Comparison of ENCODE assay signal across 8 mouse cellular contexts in genomic region chr11:19015731-19016461, GRCm38 (mm10). TPM values are rescaled to one million over a fixed set of nuclear protein-coding genes. Genes with fewer than 3 reads are reported as not detected.
DNase-seq lines count a peak whose midpoint lies in the region; ATAC-seq and TF ChIP-seq lines count a peak whose summit lies in the region.

No protein-coding gene starts in this region.

- peak overlapping the region; percentile 99 for H3K9ac ChIP-seq in heart, embryonic 11.5 days (ENCODE audit: low read depth, low read length)
- peak overlapping the region; percentile 85 for H3K9ac ChIP-seq in limb, embryonic 11.5 days (ENCODE audit: low read length)
- H3K9ac ChIP-seq in neural tube, embryonic 13.5 days: peak overlapping the region; percentile 100

- peak overlapping the region; percentile 81 for H3K4me2 ChIP-seq in heart, embryonic 11.5 days
- peak overlapping the region; percentile 55 for H3K4me2 ChIP-seq in limb, embryonic 11.5 days (ENCODE audit: low read depth, severe bottlenecking)
- peak overlapping the region; percentile 92 for H3K4me2 ChIP-seq in neural tube, embryonic 13.5 days

- H3K36me3 ChIP-seq in heart, embryonic 11.5 days (ENCODE audit: control insufficient read depth, insufficient read depth, low read length): peaks cover 2% of the 10 kb centered on the region; the same call in 1 of the 2 replicates
- no peaks in the 10 kb centered on the region for H3K36me3 ChIP-seq in limb, embryonic 11.5 days (ENCODE audit: control insufficient read depth, insufficient read depth, low read length)
- peaks cover 9% of the 10 kb centered on the region; the same call in 1 of the 2 replicates for H3K36me3 ChIP-seq in neural tube, embryonic 13.5 days

- H3K4me3 ChIP-seq in heart, embryonic 11.5 days (ENCODE audit: low read depth, low read length): peak overlapping the region; percentile 70
- H3K4me3 ChIP-seq in limb, embryonic 11.5 days (ENCODE audit: low read depth, low read length): peak overlapping the region; percentile 62
- peak overlapping the region; percentile 77 for H3K4me3 ChIP-seq in neural tube, embryonic 13.5 days

- H3K4me1 ChIP-seq in heart, embryonic 11.5 days (ENCODE audit: control insufficient read depth, insufficient read depth, low read length): peaks cover 15% of the 10 kb centered on the region
- H3K4me1 ChIP-seq in limb, embryonic 11.5 days (ENCODE audit: control insufficient read depth, insufficient read depth, low read length): peaks cover 2% of the 10 kb centered on the region; the same call in 1 of the 2 replicates
- peaks cover 50% of the 10 kb centered on the region for H3K4me1 ChIP-seq in neural tube, embryonic 13.5 days (replicated peaks)

- under 1% methylated on average over 37 of the region's 37 CpGs for WGBS in heart, embryonic 11.5 days (ENCODE audit: insufficient replicate concordance)
- WGBS in limb, embryonic 11.5 days: under 1% methylated on average over 37 of the region's 37 CpGs
- WGBS in neural tube, embryonic 13.5 days: 1% methylated on average over 37 of the region's 37 CpGs

- ATAC-seq in heart, embryonic 11.5 days (replicated peaks; ENCODE audit: insufficient number of reproducible peaks, low FRiP score, low TSS enrichment): no peak
- ATAC-seq in limb, embryonic 11.5 days (ENCODE audit: insufficient number of reproducible peaks, low FRiP score, low TSS enrichment, low read depth): no peak
- ATAC-seq in neural tube, embryonic 13.5 days (ENCODE audit: low read depth): no peak
- ATAC-seq in erythroid progenitor cell, adult 5-6 weeks (replicated peaks; ENCODE audit: low FRiP score, poor library complexity, severe bottlenecking): no peak

- no peak for TF ChIP-seq POLR2A in brain, embryonic 14.5 days (IDR thresholded peaks at IDR 0.05; ENCODE audit: borderline replicate concordance, extremely low read depth, insufficient read depth, insufficient read length, poor library complexity, severe bottlenecking)

- peak; percentile 32 for DNase-seq in kidney, adult 18-20 months
- no peak for DNase-seq in kidney, adult 8-10 months
- peak; percentile 63 for DNase-seq in brain, embryonic 14.5 days (ENCODE audit: low read depth)
- DNase-seq in limb, embryonic 11.5 days (ENCODE audit: low spot score): peak; percentile 69
- no peak for DNase-seq in spleen, adult 12 weeks (ENCODE audit: low spot score)

- H3K27me3 ChIP-seq in heart, embryonic 11.5 days (ENCODE audit: control insufficient read depth, insufficient read depth, low read length): no peaks in the 10 kb centered on the region
- H3K27me3 ChIP-seq in limb, embryonic 11.5 days (ENCODE audit: control insufficient read depth, insufficient read depth, low read length): peaks cover 8% of the 10 kb centered on the region
- no peaks in the 10 kb centered on the region for H3K27me3 ChIP-seq in neural tube, embryonic 13.5 days

- no peaks in the 10 kb centered on the region for H3K9me3 ChIP-seq in heart, embryonic 11.5 days (replicated peaks; ENCODE audit: control insufficient read depth, low read length)
- H3K9me3 ChIP-seq in limb, embryonic 11.5 days (ENCODE audit: control insufficient read depth, low read length): no peaks in the 10 kb centered on the region
- no peaks in the 10 kb centered on the region for H3K9me3 ChIP-seq in neural tube, embryonic 13.5 days

- no peak for TF ChIP-seq CTCF in brain, embryonic 14.5 days (IDR thresholded peaks at IDR 0.05; ENCODE audit: borderline replicate concordance, extremely low read depth, insufficient read depth, insufficient read length)

- peak overlapping the region; percentile 100 for H3K27ac ChIP-seq in heart, embryonic 11.5 days (ENCODE audit: low read depth, low read length)
- peak overlapping the region; percentile 49 for H3K27ac ChIP-seq in limb, embryonic 11.5 days (replicated peaks; ENCODE audit: low read depth, low read length)
- H3K27ac ChIP-seq in neural tube, embryonic 13.5 days (replicated peaks): peak overlapping the region; percentile 100

RNA-seq across cellular contexts. Expression of gene Meis1, which starts 2.9 kb away (rescaled TPM):
- 31.8 and 68.8 TPM in 2 replicates for polyA plus RNA-seq in brain, embryonic 14.5 days (2012; rRNA removed)
- polyA plus RNA-seq in heart, embryonic 11.5 days (2014; fragmentation: Nextera tagmentation; extraction: Ambion mirVana): 72.8 and 89.0 TPM in 2 replicates
- 69.8 and 85.0 TPM in 2 replicates for polyA plus RNA-seq in limb, embryonic 11.5 days (2014; fragmentation: Nextera tagmentation; extraction: Ambion mirVana)
- polyA plus RNA-seq in neural tube, embryonic 13.5 days (2015; fragmentation: Nextera tagmentation; extraction: Ambion mirVana): 159 and 171 TPM in 2 replicates
- 6.1 and 8.0 TPM in 2 replicates for total RNA-seq in erythroid progenitor cell, adult 5-6 weeks (2015; ENCODE audit: low replicate concordance)
- 1.8 and 3.5 TPM in 2 replicates for total RNA-seq in erythroid progenitor cell, adult 5-6 weeks (2017; ENCODE audit: low replicate concordance)

Comparison
In these comparisons a context has a peak if more than half of its experiments do, and no peak if none do; other contexts are left out.
1. DNase-seq: peak in kidney, adult 18-20 months (single experiment), brain, embryonic 14.5 days (single experiment) and limb, embryonic 11.5 days (single experiment); none in kidney, adult 8-10 months (0 of 2) and spleen, adult 12 weeks (single experiment).
2. H3K27ac ChIP-seq: peak in every context shown above with its lines; median percentile 100 in heart, embryonic 11.5 days; 100 in neural tube, embryonic 13.5 days; 49 in limb, embryonic 11.5 days.
3. Peak in every context shown above with its lines, with median percentiles within 50 percentile points of each other: H3K4me2 ChIP-seq, H3K4me3 ChIP-seq and H3K9ac ChIP-seq.